Mouse (Mus musculus) myocyte (in vitro differentiated cells): Measurements from ENCODE around the gene Lce1f. TPM values are rescaled to one million over a fixed set of nuclear protein-coding genes. Genes with fewer than 3 reads are reported as not detected.
"Not testable (repeated sequence)": the region's sequence is repeated elsewhere in the genome, so short reads cannot be mapped to it uniquely, and the experiment has no call there.

Experiments
- H3K27me3 ChIP-seq: one replicate; pipeline ENCODE4 v1.6.1; 2011; ENCODE audit not compliant: control insufficient read depth, insufficient read depth, insufficient read length
- H3K36me3 ChIP-seq: one replicate; pipeline ENCODE4 v1.6.1; 2011; ENCODE audit not compliant: control insufficient read depth, insufficient read depth
- H3K4me2 ChIP-seq: one replicate; pipeline ENCODE4 v1.6.1; 2011; ENCODE audit warnings: low read depth, control low read depth
- H3K4me3 ChIP-seq: one replicate; pipeline ENCODE4 v1.5.1; 2011; ENCODE audit warnings: mild to moderate bottlenecking, control low read depth, moderate library complexity
- H3K79me2 ChIP-seq: one replicate; pipeline ENCODE4 v1.6.1; 2011; ENCODE audit not compliant: control insufficient read depth, insufficient read depth
- H3ac ChIP-seq: one replicate; pipeline ENCODE4 v1.6.1; 2011; ENCODE audit not compliant: control insufficient read depth, insufficient read length
- CEBPB ChIP-seq: IDR thresholded peaks from 2 replicates; pipeline ENCODE4 v1.6.1; 2011; ENCODE audit warnings: mild to moderate bottlenecking, moderate library complexity; ENCODE audit not compliant: poor library complexity, insufficient read depth, severe bottlenecking
- E2F4 ChIP-seq: IDR thresholded peaks from one replicate; pipeline ENCODE4 v1.6.1; 2011; ENCODE audit warnings: mild to moderate bottlenecking, control low read depth, moderate library complexity; ENCODE audit not compliant: insufficient read depth
- MAX ChIP-seq: IDR thresholded peaks from one replicate; pipeline ENCODE4 v1.6.1; 2011; ENCODE audit warnings: low read depth, mild to moderate bottlenecking, control low read depth
- MYOD1 ChIP-seq, 3 experiments: IDR thresholded peaks; one replicate each; pipeline ENCODE4 v1.6.1; 2011; ENCODE audit warnings: control low read depth in 2 of 3, low read depth in 2 of 3, mild to moderate bottlenecking in 2 of 3, moderate library complexity in 1 of 3; ENCODE audit not compliant: insufficient read length in 2 of 3, control insufficient read depth in 1 of 3
- MYOG ChIP-seq, 3 experiments: IDR thresholded peaks; one replicate each; pipeline ENCODE4 v1.6.1; 2011; ENCODE audit warnings: control low read depth in 2 of 3, low read depth in 2 of 3, mild to moderate bottlenecking in 2 of 3; ENCODE audit not compliant: insufficient read length in 2 of 3, control insufficient read depth in 1 of 3, insufficient read depth in 1 of 3
- POLR2A ChIP-seq: IDR thresholded peaks from one replicate; pipeline ENCODE4 v1.6.1; 2011; ENCODE audit warnings: low read depth, mild to moderate bottlenecking, control low read depth, moderate library complexity; ENCODE audit not compliant: insufficient read length
- POLR2AphosphoS2 ChIP-seq: IDR thresholded peaks from one replicate; pipeline ENCODE4 v1.6.1; 2011; ENCODE audit warnings: low read depth, control low read depth; ENCODE audit not compliant: insufficient read length
- REST ChIP-seq: IDR thresholded peaks from one replicate; pipeline ENCODE4 v1.6.1; 2011; ENCODE audit warnings: mild to moderate bottlenecking, control low read depth, moderate library complexity; ENCODE audit not compliant: insufficient read depth, insufficient read length
- SRF ChIP-seq: IDR thresholded peaks from one replicate; pipeline ENCODE4 v1.6.1; 2011; ENCODE audit warnings: low read depth; ENCODE audit not compliant: control insufficient read depth, insufficient read length
- TCF12 ChIP-seq: IDR thresholded peaks from one replicate; pipeline ENCODE4 v1.6.1; 2011; ENCODE audit warnings: mild to moderate bottlenecking, control low read depth; ENCODE audit not compliant: poor library complexity, insufficient read depth, severe bottlenecking
- TCF3 ChIP-seq: IDR thresholded peaks from one replicate; pipeline ENCODE4 v1.6.1; 2011; ENCODE audit warnings: low read depth, control low read depth; ENCODE audit not compliant: insufficient read length
- USF1 ChIP-seq: IDR thresholded peaks from one replicate; pipeline ENCODE4 v1.6.1; 2011; ENCODE audit warnings: low read depth, mild to moderate bottlenecking, control low read depth, moderate library complexity
- polyA plus RNA-seq: library from polyadenylated mRNA; unstranded; fragments of >200 nt; fragmentation: generic; extraction: Trizol; gene quantifications from one replicate; pipeline ENCODE4 v1.2.1, GENCODE M21; 2012; ENCODE audit warnings: missing spikeins

Gene Lce1f
- polyA plus RNA-seq, 1 experiment: 0.19 TPM

DNA sequence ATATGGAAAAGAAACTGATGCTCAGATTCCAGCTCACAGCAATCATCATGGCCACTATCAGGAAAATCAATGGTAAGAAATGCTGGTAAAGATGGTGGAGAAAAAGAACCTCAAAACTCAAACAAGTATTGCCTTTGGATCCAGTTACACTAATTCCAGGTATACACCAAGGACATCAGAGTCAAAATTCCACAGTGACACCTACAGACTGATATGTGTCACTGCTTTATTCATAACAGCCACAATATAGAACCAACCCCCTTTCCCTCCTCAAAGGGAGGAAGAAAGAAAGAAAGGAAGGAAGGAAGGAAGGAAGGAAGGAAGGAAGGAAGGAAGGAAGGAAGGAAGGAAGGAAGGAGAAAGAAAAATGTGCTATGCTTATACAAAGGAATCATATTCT, 5.0 kb downstream of the Lce1f start:
- no peaks in the 10 kb centered on the region for H3K79me2 ChIP-seq
- no peaks in the 10 kb centered on the region for H3K36me3 ChIP-seq
- H3K4me2 ChIP-seq: no peak overlapping the region
- no peak overlapping the region for H3ac ChIP-seq
- no peaks in the 10 kb centered on the region for H3K27me3 ChIP-seq
- no peak overlapping the region for H3K4me3 ChIP-seq
- TF ChIP-seq TCF12 (no peak), SRF (no peak), CEBPB (no peak), MYOD1 (IDR thresholded peaks at IDR 0.05; ENCODE audit: control insufficient read depth in 1 of 3, insufficient read length in 2 of 3, low read depth in 2 of 3) (no peak), POLR2AphosphoS2 (no peak), REST (no peak), TCF3 (no peak), E2F4 (no peak)

DNA sequence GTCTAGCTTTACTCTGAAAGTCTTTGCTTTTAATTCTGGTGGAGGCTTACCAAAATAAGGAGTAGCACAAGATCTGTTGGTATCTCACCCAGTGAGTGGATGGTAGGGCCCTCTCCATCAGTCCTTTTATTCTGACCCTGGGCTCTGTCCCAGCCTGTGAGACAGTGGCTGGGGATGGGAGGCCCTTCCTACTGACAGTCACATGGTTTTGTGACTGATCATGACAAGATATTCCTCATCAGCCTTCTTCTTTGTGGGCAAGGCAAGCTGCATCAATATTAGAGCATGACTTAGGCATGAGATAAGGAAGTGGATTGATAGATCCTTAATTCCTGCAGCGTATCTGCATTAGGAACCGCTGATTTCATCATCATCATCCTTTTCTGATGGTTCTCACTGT, 11.2 kb downstream of the Lce1f start, which contains the start of gene Lce1e:
Gene Lce1e (minus strand): TSS at position 101 of the 400 bp plus-strand sequence.
- no peaks in the 10 kb centered on the region for H3K79me2 ChIP-seq
- no peaks in the 10 kb centered on the region for H3K36me3 ChIP-seq
- H3ac ChIP-seq: no peak within 1 kb of the TSS
- H3K4me3 ChIP-seq: no peak within 1 kb of the TSS
- no peaks in the 10 kb centered on the region for H3K27me3 ChIP-seq
- no peak within 1 kb of the TSS for H3K4me2 ChIP-seq
- TF ChIP-seq USF1 (no peak), TCF12 (no peak), SRF (no peak), TCF3 (no peak), E2F4 (no peak), MYOG (IDR thresholded peaks at IDR 0.05; ENCODE audit: control insufficient read depth in 1 of 3, insufficient read depth in 1 of 3, insufficient read length in 2 of 3, low read depth in 2 of 3) (no peak)

DNA sequence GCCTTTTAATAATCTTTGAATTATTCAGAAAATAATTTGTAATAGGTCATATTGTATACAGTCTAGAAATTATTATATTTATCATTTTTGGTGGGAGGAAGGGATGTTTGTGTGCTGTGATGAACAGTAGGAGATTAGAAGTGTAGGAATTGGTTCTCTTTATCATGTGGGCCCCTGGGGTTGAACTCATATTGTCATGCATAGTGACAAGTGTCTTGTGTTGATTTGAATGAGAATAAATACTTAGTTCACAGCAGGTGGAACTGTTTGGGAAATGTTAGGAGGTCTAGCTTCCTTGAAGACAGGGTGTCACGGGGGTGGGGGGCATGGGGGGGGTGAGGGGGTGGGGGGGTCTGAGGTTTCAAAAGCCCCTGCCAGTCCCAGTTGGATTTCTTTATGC, 25.5 kb downstream of the Lce1f start:
- TF ChIP-seq MYOD1 (IDR thresholded peaks at IDR 0.05; ENCODE audit: control insufficient read depth in 1 of 3, insufficient read length in 2 of 3, low read depth in 2 of 3): no peak
- TF ChIP-seq TCF3: no peak
- TF ChIP-seq MAX: no peak
- no peak for TF ChIP-seq USF1
- no peak for TF ChIP-seq E2F4
- no peak for TF ChIP-seq MYOG (IDR thresholded peaks at IDR 0.05; ENCODE audit: control insufficient read depth in 1 of 3, insufficient read depth in 1 of 3, insufficient read length in 2 of 3, low read depth in 2 of 3)
- TF ChIP-seq CEBPB: no peak
- no peak for TF ChIP-seq POLR2AphosphoS2
- TF ChIP-seq TCF12: no peak
- no peaks in the 10 kb centered on the region for H3K79me2 ChIP-seq
- no peak overlapping the region for H3K4me3 ChIP-seq
- H3K4me2 ChIP-seq: no peak overlapping the region
- H3K27me3 ChIP-seq: no peaks in the 10 kb centered on the region
- no peak overlapping the region for H3ac ChIP-seq
- no peaks in the 10 kb centered on the region for H3K36me3 ChIP-seq

DNA sequence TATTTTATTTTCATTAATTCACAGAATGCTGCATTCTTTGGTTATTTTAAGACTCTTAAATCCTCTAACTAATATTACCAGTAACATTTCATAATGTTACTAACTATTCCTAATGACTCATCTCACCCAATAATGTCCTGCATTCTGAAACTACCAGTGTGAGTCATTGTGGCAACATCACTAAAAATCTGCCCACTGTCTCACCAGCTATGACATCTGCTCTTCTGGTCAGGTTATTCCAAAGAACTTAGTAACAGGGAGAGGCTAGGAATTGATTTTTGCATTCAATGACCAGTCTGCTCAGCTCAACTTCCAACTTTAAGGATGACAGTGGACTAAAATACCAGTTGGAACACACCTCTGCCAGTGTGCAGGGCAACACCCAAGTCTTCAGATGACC, 28.5 kb downstream of the Lce1f start:
- Histone ChIP-seq H3K27me3 (no peaks in the 10 kb centered on the region), H3K79me2 (no peaks in the 10 kb centered on the region), H3K4me3 (no peak overlapping the region), H3ac (no peak overlapping the region), H3K36me3 (no peaks in the 10 kb centered on the region), H3K4me2 (peak overlapping the region; percentile 54)
- 0 out of 2 replicates have a peak, but pooled peaks have one; percentile 53 for TF ChIP-seq CEBPB
- no peak for TF ChIP-seq MYOG (IDR thresholded peaks at IDR 0.05; ENCODE audit: control insufficient read depth in 1 of 3, insufficient read depth in 1 of 3, insufficient read length in 2 of 3, low read depth in 2 of 3)
- TF ChIP-seq USF1: no peak
- no peak for TF ChIP-seq POLR2A
- TF ChIP-seq TCF12: no peak
- peak in 1 of 3 experiments; percentile 13 for TF ChIP-seq MYOD1 (IDR thresholded peaks at IDR 0.05; ENCODE audit: control insufficient read depth in 1 of 3, insufficient read length in 2 of 3, low read depth in 2 of 3)

DNA sequence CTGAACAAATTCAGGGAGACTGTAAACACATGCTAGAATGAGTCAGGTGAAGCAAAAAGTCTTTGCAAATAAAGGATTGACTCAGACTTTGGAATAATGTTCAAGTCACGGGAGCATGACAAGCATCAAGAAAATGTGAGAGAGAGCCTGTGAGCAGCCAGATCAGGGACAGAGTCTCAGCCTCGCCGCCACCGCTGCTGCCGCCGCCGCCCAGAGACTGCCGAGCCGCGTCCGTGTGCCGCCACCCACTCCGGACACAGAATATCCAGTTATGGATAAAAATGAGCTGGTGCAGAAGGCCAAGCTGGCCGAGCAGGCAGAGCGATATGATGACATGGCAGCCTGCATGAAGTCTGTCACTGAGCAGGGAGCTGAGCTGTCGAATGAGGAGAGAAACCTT, 31.0 kb downstream of the Lce1f start:
- not testable (repeated sequence) for H3K27me3 ChIP-seq, H3K79me2 ChIP-seq, H3K4me3 ChIP-seq, H3K4me2 ChIP-seq, H3K36me3 ChIP-seq, H3ac ChIP-seq

DNA sequence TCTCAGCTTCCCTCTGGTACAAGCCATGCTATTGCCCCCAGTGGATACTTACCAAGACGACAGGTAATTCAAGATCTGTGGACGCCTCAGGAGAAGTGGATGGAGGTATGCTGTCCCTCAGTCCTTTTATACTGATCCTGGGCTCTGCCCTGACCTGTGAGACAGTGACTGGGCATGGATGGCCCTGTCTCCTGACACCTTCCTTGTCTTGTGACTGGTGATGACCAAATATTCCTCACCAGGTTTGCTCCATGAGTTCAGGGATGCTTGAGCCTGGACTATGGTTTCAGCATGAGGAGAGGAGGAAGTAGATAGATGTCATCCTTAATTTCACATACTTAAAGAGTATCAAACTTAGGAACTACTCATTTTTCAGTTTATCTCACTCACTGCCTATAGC, 33.0 kb downstream of the Lce1f start, which contains the start of gene Lce1d:
Gene Lce1d (minus strand): TSS at position 101 of the 400 bp plus-strand sequence.
- Histone ChIP-seq H3K79me2 (no peaks in the 10 kb centered on the region), H3K36me3 (no peaks in the 10 kb centered on the region), H3K4me2 (no peak within 1 kb of the TSS), H3K27me3 (no peaks in the 10 kb centered on the region), H3ac (no peak within 1 kb of the TSS), H3K4me3 (no peak within 1 kb of the TSS)
- TF ChIP-seq POLR2AphosphoS2 (no peak), REST (no peak), TCF3 (no peak)
